ENCODE assay signal across 8 mouse cellular contexts in the genomic region with DNA sequence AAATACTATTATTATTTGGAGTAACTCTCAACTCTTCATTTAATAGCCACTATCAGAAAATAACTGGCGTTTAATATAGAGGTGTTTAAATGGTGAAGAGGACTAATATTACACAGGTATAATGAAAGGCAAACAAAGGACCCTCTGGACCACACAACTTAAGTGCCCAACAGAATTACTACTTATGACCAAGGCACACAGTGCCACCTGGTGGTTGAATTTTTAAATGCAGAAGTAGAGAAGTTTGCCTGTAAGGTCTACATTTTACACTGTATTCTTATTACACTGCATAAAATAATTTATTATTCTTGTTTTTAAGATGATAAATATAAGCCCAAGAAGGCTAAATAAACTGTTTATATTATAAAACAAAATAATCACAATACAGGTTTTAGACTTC.
DNase-seq lines count a peak whose midpoint lies in the region; ATAC-seq and TF ChIP-seq lines count a peak whose summit lies in the region.

No protein-coding gene starts in this region.

- no peak for ATAC-seq in forebrain, embryonic 11.5 days (replicated peaks; ENCODE audit: low FRiP score)
- no peak for ATAC-seq in liver, embryonic 12.5 days
- ATAC-seq in monocyte, adult 5-6 weeks (replicated peaks; ENCODE audit: insufficient number of reproducible peaks, low FRiP score, low TSS enrichment, poor library complexity, severe bottlenecking), result 0 out of 2 replicates have a peak, but pooled peaks have one; percentile 40

- H3K27me3 ChIP-seq in forebrain, embryonic 10.5 days (ENCODE audit: poor library complexity, severe bottlenecking), result no peaks in the 10 kb centered on the region
- no peaks in the 10 kb centered on the region for H3K27me3 ChIP-seq in forebrain, embryonic 11.5 days (ENCODE audit: control insufficient read depth, insufficient read depth, low read length)
- no peaks in the 10 kb centered on the region for H3K27me3 ChIP-seq in liver, adult 2 months (ENCODE audit: control insufficient read depth, insufficient read depth, low read length)
- no peaks in the 10 kb centered on the region for H3K27me3 ChIP-seq in liver, embryonic 12.5 days (replicated peaks)

- H3K9me3 ChIP-seq in forebrain, embryonic 10.5 days, result no peaks in the 10 kb centered on the region
- no peaks in the 10 kb centered on the region for H3K9me3 ChIP-seq in forebrain, embryonic 11.5 days (ENCODE audit: control insufficient read depth, low read length)
- H3K9me3 ChIP-seq in liver, embryonic 12.5 days (replicated peaks), result no peaks in the 10 kb centered on the region

- no peak overlapping the region for H3K9ac ChIP-seq in forebrain, embryonic 11.5 days (ENCODE audit: low read length)
- H3K9ac ChIP-seq in liver, adult 2 months (ENCODE audit: low read depth, low read length), result no peak overlapping the region
- no peak overlapping the region for H3K9ac ChIP-seq in liver, embryonic 12.5 days

- 22% methylated on average over 1 of the region's 1 CpGs for WGBS in forebrain, embryonic 10.5 days
- WGBS in forebrain, embryonic 11.5 days, result 35% methylated on average over 1 of the region's 1 CpGs
- WGBS in liver, adult 2 months, result 31% methylated on average over 1 of the region's 1 CpGs
- 15% methylated on average over 1 of the region's 1 CpGs for WGBS in liver, embryonic 12.5 days (ENCODE audit: insufficient replicate concordance)

- no peak overlapping the region for H3K27ac ChIP-seq in forebrain, embryonic 10.5 days
- H3K27ac ChIP-seq in forebrain, embryonic 11.5 days (ENCODE audit: low read depth, low read length), result no peak overlapping the region
- no peak overlapping the region for H3K27ac ChIP-seq in liver, adult 2 months (replicated peaks; ENCODE audit: insufficient read depth, low read depth, low read length)
- no peak overlapping the region for H3K27ac ChIP-seq in liver, embryonic 12.5 days

- peak; percentile 17 for DNase-seq in forebrain, embryonic 10.5 days (ENCODE audit: extremely low spot score, low spot score)
- no peak for DNase-seq in forebrain, embryonic 11.5 days (ENCODE audit: low spot score)
- DNase-seq in liver, adult 2 months (ENCODE audit: extremely low read depth, low read depth, low spot score), result peak; percentile 43
- peak; percentile 5 for DNase-seq in c-Kit-positive CD71-positive TER-119-negative erythroid progenitor cells, embryonic 14.5 days (ENCODE audit: low read depth)
- DNase-seq in kidney, postnatal 36 days, result peak; percentile 36 to 64
- DNase-seq in frontal cortex, postnatal 10 days (ENCODE audit: low spot score in 2 of 2), result no peak

- no peak overlapping the region for H3K4me2 ChIP-seq in forebrain, embryonic 11.5 days (ENCODE audit: low read depth, low read length, severe bottlenecking)
- H3K4me2 ChIP-seq in liver, embryonic 12.5 days, result no peak overlapping the region

- no peak for TF ChIP-seq POLR2A in liver, adult 2 months (IDR thresholded peaks at IDR 0.05; ENCODE audit: extremely low read depth, insufficient read depth, low read length)

- no peaks in the 10 kb centered on the region for H3K4me1 ChIP-seq in forebrain, embryonic 10.5 days
- H3K4me1 ChIP-seq in forebrain, embryonic 11.5 days (replicated peaks; ENCODE audit: control insufficient read depth, insufficient read depth, low read length), result no peaks in the 10 kb centered on the region
- H3K4me1 ChIP-seq in liver, adult 2 months (ENCODE audit: control insufficient read depth, insufficient read depth, low read length), result no peaks in the 10 kb centered on the region
- no peaks in the 10 kb centered on the region for H3K4me1 ChIP-seq in liver, embryonic 12.5 days

- peaks cover 28% of the 10 kb centered on the region for H3K36me3 ChIP-seq in forebrain, embryonic 10.5 days (replicated peaks)
- no peaks in the 10 kb centered on the region for H3K36me3 ChIP-seq in forebrain, embryonic 11.5 days (ENCODE audit: control insufficient read depth, insufficient read depth, low read length)
- H3K36me3 ChIP-seq in liver, adult 2 months (ENCODE audit: control insufficient read depth, insufficient read depth, low read length), result peaks cover 2% of the 10 kb centered on the region; the same call in 1 of the 2 replicates
- no peaks in the 10 kb centered on the region for H3K36me3 ChIP-seq in liver, embryonic 12.5 days

- TF ChIP-seq CTCF in liver, adult 2 months (IDR thresholded peaks at IDR 0.05; ENCODE audit: low read depth, low read length), result peak; percentile 43

- no peak overlapping the region for H3K4me3 ChIP-seq in forebrain, embryonic 10.5 days
- no peak overlapping the region for H3K4me3 ChIP-seq in forebrain, embryonic 11.5 days (ENCODE audit: low read depth, low read length)
- H3K4me3 ChIP-seq in liver, adult 2 months (ENCODE audit: insufficient read depth, low read depth, low read length), result no peak overlapping the region
- no peak overlapping the region for H3K4me3 ChIP-seq in liver, embryonic 12.5 days

- no peaks in the 10 kb centered on the region for H3K79me2 ChIP-seq in liver, adult 2 months (ENCODE audit: control insufficient read depth, insufficient read depth, low read length)

Comparison
In these comparisons a context has a peak if more than half of its experiments do, and no peak if none do; other contexts are left out.
1. DNase-seq: peak in forebrain, embryonic 10.5 days (single experiment), liver, adult 2 months (single experiment), c-Kit-positive CD71-positive TER-119-negative erythroid progenitor cells, embryonic 14.5 days (single experiment) and kidney, postnatal 36 days (2 of 2); none in forebrain, embryonic 11.5 days (single experiment) and frontal cortex, postnatal 10 days (0 of 2).